Mouse (Mus musculus) testis, adult 2 months (tissue): ENCODE results near the gene Rps27l. TPM values are rescaled to one million over a fixed set of nuclear protein-coding genes. Genes with fewer than 3 reads are reported as not detected.

Source experiments
- H3K27ac ChIP-seq: fragments of 200-500 bp; 2 replicates; pipeline ENCODE4 v1.5.1; 2012; ENCODE audit warnings: low read depth, low read length; ENCODE audit not compliant: control insufficient read depth, insufficient read depth
- H3K27me3 ChIP-seq: fragments of 200-500 bp; 2 replicates; pipeline ENCODE4 v1.6.1; 2012; ENCODE audit warnings: mild to moderate bottlenecking, low read length, moderate library complexity; ENCODE audit not compliant: control insufficient read depth, insufficient read depth
- H3K36me3 ChIP-seq: fragments of 200-500 bp; 2 replicates; pipeline ENCODE4 v1.6.1; 2012; ENCODE audit warnings: mild to moderate bottlenecking, low read length; ENCODE audit not compliant: control insufficient read depth, insufficient read depth
- H3K4me1 ChIP-seq: fragments of 200-500 bp; 2 replicates; pipeline ENCODE4 v1.6.1; 2012; ENCODE audit warnings: low read length; ENCODE audit not compliant: control insufficient read depth, insufficient read depth
- H3K4me3 ChIP-seq: fragments of 200-500 bp; 2 replicates; pipeline ENCODE4 v1.5.1; 2012; ENCODE audit warnings: low read depth, mild to moderate bottlenecking, low read length, moderate library complexity, mixed read lengths; ENCODE audit not compliant: control insufficient read depth
- CTCF ChIP-seq: fragments of 200-500 bp; IDR thresholded peaks from 2 replicates; pipeline ENCODE4 v1.5.1; 2012; ENCODE audit warnings: low read depth, mild to moderate bottlenecking, inconsistent platforms, low read length, moderate library complexity; ENCODE audit not compliant: control insufficient read depth, insufficient read depth, insufficient replicate concordance
- POLR2A ChIP-seq: fragments of 200-500 bp; IDR thresholded peaks from 2 replicates; pipeline ENCODE4 v1.6.1; 2012; ENCODE audit warnings: low read depth, mild to moderate bottlenecking, inconsistent platforms, low read length, moderate library complexity; ENCODE audit not compliant: control insufficient read depth
- polyA plus RNA-seq: library from polyadenylated mRNA; depleted of rRNA; stranded (reverse); fragments of >200 nt; gene quantifications from 2 replicates; pipeline ENCODE4 v1.2.3, GENCODE M21; 2012; rRNA removed

Rps27l gene
- polyA plus RNA-seq, 1 experiment, result 75.7 TPM

GRCm38 (mm10) chr9:66991750-66992410 lies 46.0 kb downstream of the Rps27l start:
- H3K27me3 ChIP-seq, result no peaks in the 10 kb centered on the region
- H3K4me3 ChIP-seq, result no peak overlapping the region
- no peak overlapping the region for H3K27ac ChIP-seq
- TF ChIP-seq CTCF (no peak), POLR2A (no peak)
- H3K4me1 ChIP-seq, result no peaks in the 10 kb centered on the region
- no peaks in the 10 kb centered on the region for H3K36me3 ChIP-seq

Other genes with a start within 250 kb of the Rps27l start
- gene Car12, start 232.4 kb upstream of the Rps27l start, polyA plus RNA-seq, result 1.5 and 1.9 TPM in 2 replicates
- 1.6 and 1.9 TPM in 2 replicates for gene Aph1b, start 150.6 kb upstream of the Rps27l start, polyA plus RNA-seq
- 0.12 and 0.20 TPM in 2 replicates for gene Gm10647, start 149.0 kb upstream of the Rps27l start, polyA plus RNA-seq
- 7.3 and 10.2 TPM in 2 replicates for gene Aph1c, start 111.4 kb upstream of the Rps27l start, polyA plus RNA-seq
- 8.6 and 10.9 TPM in 2 replicates for gene Rab8b, start 26.4 kb upstream of the Rps27l start, polyA plus RNA-seq
- 3.9 and 5.2 TPM in 2 replicates for gene Lactb, start 29.4 kb downstream of the Rps27l start, polyA plus RNA-seq
- gene Tpm1, start 103.3 kb downstream of the Rps27l start, polyA plus RNA-seq, result 17.0 and 28.5 TPM in 2 replicates